Mouse (Mus musculus): ENCODE data around the gene Ap2s1. TPM values are rescaled to one million over a fixed set of nuclear protein-coding genes. Genes with fewer than 3 reads are reported as not detected.

Gene Ap2s1
- polyA plus RNA-seq, 1 experiment = 561 TPM

DNA sequence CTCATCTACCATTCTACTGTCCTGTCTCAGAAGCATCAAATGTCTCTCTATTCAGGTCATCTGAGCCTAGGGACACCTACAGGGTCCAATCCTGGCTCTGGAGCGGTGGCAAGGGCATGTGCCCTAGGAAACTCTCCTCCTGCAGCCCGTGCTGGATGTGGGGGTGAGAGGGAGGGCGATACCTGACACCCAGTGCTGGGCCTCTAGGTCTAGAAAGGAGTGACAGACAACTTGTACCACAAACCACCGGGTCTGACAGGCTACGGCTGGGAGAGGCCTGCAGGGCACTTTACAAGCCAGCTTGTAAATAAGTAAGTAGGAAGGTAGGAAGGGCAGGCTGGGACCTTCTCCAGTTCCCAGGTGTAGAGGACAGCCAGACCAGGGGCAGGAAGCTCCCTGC is 37.7 kb downstream of the Ap2s1 start:
- no peak overlapping the region for H3K4me3 ChIP-seq (ENCODE audit: insufficient read depth, low read length)
- no peak for TF ChIP-seq POLR2A (IDR thresholded peaks at IDR 0.05; ENCODE audit: extremely low read depth, insufficient read depth, low read length)
- no peak for TF ChIP-seq CTCF (IDR thresholded peaks at IDR 0.05; ENCODE audit: extremely low read depth, insufficient read depth, low read length)
- H3K27ac ChIP-seq (ENCODE audit: insufficient read depth, low read length) = no peak overlapping the region
- no peaks in the 10 kb centered on the region for H3K4me1 ChIP-seq (ENCODE audit: control insufficient read depth, insufficient read depth, low read length)

DNA sequence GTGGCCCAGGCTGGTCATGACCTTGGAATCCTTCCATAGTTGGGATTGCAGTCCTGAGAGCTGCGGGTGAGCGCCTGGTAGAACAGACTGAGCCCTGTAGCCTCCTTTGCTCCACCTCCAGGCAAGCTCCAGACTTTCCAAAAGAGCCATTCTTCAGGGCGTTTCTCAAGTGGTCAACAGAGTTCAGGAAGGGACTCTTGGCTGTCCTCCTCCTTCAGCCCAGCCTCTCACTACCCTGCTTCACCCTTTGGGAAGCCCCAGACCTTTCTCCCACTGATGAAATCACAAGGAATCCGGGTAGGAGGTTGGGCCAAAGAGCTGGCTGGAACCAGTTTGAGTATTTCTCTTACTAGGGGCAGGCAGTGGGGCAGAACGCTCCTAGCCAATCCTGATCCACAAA is 41.9 kb downstream of the Ap2s1 start:
- H3K4me3 ChIP-seq (ENCODE audit: insufficient read depth, low read length) = no peak overlapping the region
- no peak overlapping the region for H3K27ac ChIP-seq (ENCODE audit: insufficient read depth, low read length)
- TF ChIP-seq POLR2A (IDR thresholded peaks at IDR 0.05; ENCODE audit: extremely low read depth, insufficient read depth, low read length) (no peak), CTCF (IDR thresholded peaks at IDR 0.05; ENCODE audit: extremely low read depth, insufficient read depth, low read length) (no peak)
- H3K4me1 ChIP-seq (ENCODE audit: control insufficient read depth, insufficient read depth, low read length) = peaks cover 2% of the 10 kb centered on the region; the same call in 1 of the 2 replicates

DNA sequence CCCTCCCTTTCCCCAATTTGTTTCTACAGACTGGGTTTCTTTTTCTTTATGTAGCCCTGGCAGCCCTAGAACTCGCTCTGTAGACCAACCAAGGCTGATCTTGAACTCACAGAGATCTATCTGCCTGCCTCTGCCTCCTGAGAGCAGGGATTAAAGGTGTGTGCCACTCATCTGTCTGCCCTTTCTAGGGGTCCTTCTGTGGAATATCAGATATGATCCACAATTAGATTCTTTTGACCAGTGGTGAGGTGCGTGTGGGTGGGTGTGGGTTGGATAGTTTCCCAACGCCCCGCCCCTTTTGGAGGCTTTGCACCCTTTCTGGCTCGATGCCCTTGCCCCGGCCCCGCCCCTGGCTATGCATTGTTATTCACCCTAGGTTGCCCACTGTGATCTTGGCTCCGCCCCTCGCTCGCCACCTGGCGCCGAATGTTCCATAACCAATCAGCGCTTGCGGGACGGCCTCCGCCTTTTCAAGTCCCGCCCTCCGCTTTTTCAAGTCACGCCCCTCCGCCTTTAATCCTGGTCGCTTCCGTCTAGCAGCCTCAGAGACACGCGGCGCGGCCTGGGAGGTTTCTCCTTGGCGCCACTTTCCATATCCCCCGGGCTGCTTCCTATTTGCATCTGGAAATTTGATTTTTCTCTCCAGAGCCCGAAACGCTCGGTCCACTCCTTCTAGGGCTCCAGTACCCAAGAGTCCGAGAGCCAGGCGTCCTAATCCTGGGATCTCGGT is 42.8 kb downstream of the Ap2s1 start, which contains the start of gene Slc1a5:
TSS of gene Slc1a5 (plus strand) at position 516 of the 730 bp plus-strand sequence.
- TF ChIP-seq POLR2A (IDR thresholded peaks at IDR 0.05; ENCODE audit: extremely low read depth, insufficient read depth, low read length) = peak; percentile 70
- no peak for TF ChIP-seq CTCF (IDR thresholded peaks at IDR 0.05; ENCODE audit: extremely low read depth, insufficient read depth, low read length)
- peak within 1 kb of the TSS; percentile 38 for H3K4me3 ChIP-seq (ENCODE audit: insufficient read depth, low read length)
- peaks cover 2% of the 10 kb centered on the region; the same call in 1 of the 2 replicates for H3K4me1 ChIP-seq (ENCODE audit: control insufficient read depth, insufficient read depth, low read length)
- H3K27ac ChIP-seq (ENCODE audit: insufficient read depth, low read length) = no peak within 1 kb of the TSS

DNA sequence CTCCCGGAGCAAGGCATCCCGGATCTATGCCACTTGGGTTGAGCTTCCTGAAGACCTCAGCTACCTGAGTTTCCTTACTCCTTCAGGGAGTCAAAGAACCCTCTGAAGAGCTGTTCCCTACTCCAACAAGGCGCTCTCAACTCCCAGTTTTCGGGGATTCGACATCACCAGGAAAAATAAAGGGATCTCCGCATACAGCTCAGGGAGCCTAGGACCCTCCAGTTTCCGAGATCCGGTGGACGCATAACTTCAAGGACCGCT is 43.3 kb downstream of the Ap2s1 start:
- no peak overlapping the region for H3K27ac ChIP-seq (ENCODE audit: insufficient read depth, low read length)
- TF ChIP-seq CTCF (IDR thresholded peaks at IDR 0.05; ENCODE audit: extremely low read depth, insufficient read depth, low read length) (no peak), POLR2A (IDR thresholded peaks at IDR 0.05; ENCODE audit: extremely low read depth, insufficient read depth, low read length) (no peak)
- H3K4me3 ChIP-seq (ENCODE audit: insufficient read depth, low read length) = peak overlapping the region; percentile 38
- H3K4me1 ChIP-seq (ENCODE audit: control insufficient read depth, insufficient read depth, low read length) = peaks cover 2% of the 10 kb centered on the region; the same call in 1 of the 2 replicates

DNA sequence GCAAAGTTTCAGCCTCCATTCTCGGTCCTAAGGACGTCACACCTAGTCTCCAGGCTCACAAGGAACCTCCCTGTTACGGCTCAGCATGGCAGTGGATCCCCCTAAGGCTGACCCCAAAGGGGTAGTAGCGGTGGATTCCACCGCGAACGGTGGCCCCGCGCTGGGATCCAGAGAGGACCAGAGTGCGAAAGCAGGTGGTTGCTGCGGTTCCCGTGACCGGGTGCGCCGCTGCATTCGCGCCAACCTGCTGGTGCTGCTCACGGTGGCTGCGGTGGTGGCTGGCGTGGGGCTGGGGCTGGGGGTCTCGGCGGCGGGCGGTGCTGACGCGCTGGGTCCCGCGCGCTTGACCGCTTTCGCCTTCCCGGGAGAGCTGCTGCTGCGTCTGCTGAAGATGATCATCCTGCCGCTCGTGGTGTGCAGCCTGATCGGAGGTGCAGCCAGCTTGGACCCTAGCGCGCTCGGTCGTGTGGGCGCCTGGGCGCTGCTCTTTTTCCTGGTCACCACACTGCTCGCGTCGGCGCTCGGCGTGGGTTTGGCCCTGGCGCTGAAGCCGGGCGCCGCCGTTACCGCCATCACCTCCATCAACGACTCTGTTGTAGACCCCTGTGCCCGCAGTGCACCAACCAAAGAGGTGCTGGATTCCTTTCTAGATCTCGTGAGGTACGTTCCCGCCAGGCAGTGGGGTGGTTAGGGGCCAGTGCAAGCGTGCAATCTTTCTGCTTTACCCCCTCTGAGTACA is 43.8 kb downstream of the Ap2s1 start:
- no peak overlapping the region for H3K27ac ChIP-seq (ENCODE audit: insufficient read depth, low read length)
- peaks cover 2% of the 10 kb centered on the region; the same call in 1 of the 2 replicates for H3K4me1 ChIP-seq (ENCODE audit: control insufficient read depth, insufficient read depth, low read length)
- no peak for TF ChIP-seq POLR2A (IDR thresholded peaks at IDR 0.05; ENCODE audit: extremely low read depth, insufficient read depth, low read length)
- peak overlapping the region; percentile 38 for H3K4me3 ChIP-seq (ENCODE audit: insufficient read depth, low read length)

DNA sequence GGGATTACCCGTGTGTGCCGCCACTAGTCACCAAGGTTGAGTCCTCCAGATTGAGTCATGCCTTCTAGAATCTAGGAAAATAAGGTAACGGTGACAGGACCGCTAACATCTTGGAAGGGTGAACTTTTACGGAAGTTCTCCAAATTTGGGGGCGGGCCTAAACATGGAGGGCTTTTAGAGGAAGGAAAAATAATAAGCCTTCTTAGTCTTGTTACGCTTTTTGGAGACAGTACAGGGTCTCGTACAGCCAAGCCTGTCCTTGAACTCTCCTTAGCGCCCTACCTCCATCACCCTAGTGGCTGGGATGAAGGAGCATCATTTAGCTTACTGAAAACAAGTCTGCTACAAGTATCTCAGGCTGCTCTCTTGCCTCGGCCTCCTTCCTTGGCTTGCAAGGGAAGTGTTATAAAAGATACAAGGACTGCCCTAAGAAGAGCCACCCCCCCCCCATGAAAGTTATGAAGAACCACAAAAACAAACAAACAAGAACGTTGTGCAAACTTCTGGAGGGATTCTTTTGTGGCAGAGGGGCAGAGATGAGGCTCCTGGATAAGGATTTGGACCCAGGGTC is 44.4 kb downstream of the Ap2s1 start:
- TF ChIP-seq CTCF (IDR thresholded peaks at IDR 0.05; ENCODE audit: extremely low read depth, insufficient read depth, low read length) (no peak), POLR2A (IDR thresholded peaks at IDR 0.05; ENCODE audit: extremely low read depth, insufficient read depth, low read length) (no peak)
- peaks cover 2% of the 10 kb centered on the region; the same call in 1 of the 2 replicates for H3K4me1 ChIP-seq (ENCODE audit: control insufficient read depth, insufficient read depth, low read length)
- no peak overlapping the region for H3K27ac ChIP-seq (ENCODE audit: insufficient read depth, low read length)
- peak overlapping the region; percentile 38; the same call in 1 of the 2 replicates for H3K4me3 ChIP-seq (ENCODE audit: insufficient read depth, low read length)

DNA sequence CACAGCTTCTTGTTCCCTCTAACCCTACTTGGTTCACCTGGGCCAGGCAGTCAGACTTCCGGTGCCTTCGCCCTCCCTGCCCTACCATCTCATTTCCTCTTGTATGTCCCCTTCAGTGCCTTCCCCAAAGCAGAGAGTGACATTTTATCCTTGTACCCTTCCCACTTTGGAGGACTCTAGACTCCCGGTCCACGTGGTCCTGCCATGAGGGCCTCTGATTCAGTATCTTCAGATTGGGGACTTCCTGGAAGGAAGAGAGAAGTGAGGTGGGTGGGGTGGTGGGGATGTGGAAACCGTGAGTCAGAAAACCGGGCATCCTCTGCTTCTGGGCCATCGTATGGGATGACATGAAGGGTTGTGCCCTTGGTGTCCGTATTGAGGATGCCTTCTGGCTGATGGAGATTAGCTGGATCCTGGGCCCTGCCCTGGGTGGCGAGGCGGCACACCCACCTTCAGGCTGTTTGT is 45.0 kb downstream of the Ap2s1 start:
- TF ChIP-seq POLR2A (IDR thresholded peaks at IDR 0.05; ENCODE audit: extremely low read depth, insufficient read depth, low read length) (no peak), CTCF (IDR thresholded peaks at IDR 0.05; ENCODE audit: extremely low read depth, insufficient read depth, low read length) (no peak)
- no peak overlapping the region for H3K27ac ChIP-seq (ENCODE audit: insufficient read depth, low read length)
- H3K4me1 ChIP-seq (ENCODE audit: control insufficient read depth, insufficient read depth, low read length) = peaks cover 2% of the 10 kb centered on the region; the same call in 1 of the 2 replicates
- no peak overlapping the region for H3K4me3 ChIP-seq (ENCODE audit: insufficient read depth, low read length)

DNA sequence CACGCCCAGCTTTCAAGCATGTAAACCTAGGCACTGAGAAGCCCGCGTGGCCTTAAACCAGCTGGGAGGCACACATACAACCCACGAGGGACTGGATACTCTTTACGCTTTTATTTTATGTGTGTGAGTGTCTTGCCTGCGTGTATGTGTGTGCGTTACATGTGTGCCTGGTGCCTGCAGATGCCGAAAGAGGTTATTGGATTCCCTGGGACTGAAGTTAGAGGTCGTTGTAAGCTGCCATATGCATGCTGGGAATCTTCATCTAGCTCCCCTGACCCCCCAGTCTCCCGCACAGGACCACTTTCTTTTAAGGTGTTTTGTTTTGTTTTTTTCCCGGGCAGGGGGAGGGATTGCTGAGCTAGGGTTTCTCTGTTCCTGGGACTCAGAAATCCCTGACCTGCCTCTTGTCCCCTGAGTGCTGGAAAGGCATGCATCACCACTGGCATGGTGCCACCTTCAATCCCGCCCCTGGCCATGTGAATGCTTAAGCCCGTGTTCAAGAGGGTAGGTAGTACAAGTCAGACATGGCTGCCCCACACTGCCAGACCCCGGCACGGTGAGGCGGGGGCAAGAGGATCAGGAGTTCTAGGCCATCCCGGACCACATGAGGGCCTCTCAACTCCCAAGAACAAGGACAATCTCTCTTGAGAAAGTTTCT is 45.7 kb downstream of the Ap2s1 start:
- Histone ChIP-seq H3K4me1 (ENCODE audit: control insufficient read depth, insufficient read depth, low read length) (peaks cover 2% of the 10 kb centered on the region; the same call in 1 of the 2 replicates), H3K27ac (ENCODE audit: insufficient read depth, low read length) (no peak overlapping the region), H3K4me3 (ENCODE audit: insufficient read depth, low read length) (no peak overlapping the region)
- TF ChIP-seq POLR2A (IDR thresholded peaks at IDR 0.05; ENCODE audit: extremely low read depth, insufficient read depth, low read length) (no peak), CTCF (IDR thresholded peaks at IDR 0.05; ENCODE audit: extremely low read depth, insufficient read depth, low read length) (no peak)

DNA sequence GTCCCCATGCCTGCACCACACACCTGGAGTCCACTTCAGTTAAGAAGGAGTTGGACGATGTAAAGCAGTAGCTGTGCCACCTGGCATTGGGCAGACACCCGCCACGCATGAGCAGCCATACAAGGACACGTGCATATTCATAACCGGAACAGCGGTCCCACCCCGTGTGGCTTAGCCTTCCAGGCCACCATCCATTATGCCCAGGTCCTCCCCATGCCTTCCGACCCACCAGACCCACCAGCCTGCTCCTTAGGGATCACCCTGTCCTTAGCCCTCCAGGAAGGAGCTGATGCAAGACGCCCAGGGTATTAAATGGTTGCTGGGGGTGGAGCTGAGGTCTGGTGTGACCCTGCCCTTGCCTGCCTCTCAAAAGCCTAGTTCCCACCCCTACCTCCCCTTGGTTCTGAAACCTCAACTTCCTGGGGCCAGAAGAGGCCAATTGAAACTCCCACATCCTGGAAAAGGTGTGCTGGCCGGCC is 46.3 kb downstream of the Ap2s1 start:
- H3K4me1 ChIP-seq (ENCODE audit: control insufficient read depth, insufficient read depth, low read length) = peaks cover 2% of the 10 kb centered on the region; the same call in 1 of the 2 replicates
- H3K4me3 ChIP-seq (ENCODE audit: insufficient read depth, low read length) = no peak overlapping the region
- no peak overlapping the region for H3K27ac ChIP-seq (ENCODE audit: insufficient read depth, low read length)
- TF ChIP-seq CTCF (IDR thresholded peaks at IDR 0.05; ENCODE audit: extremely low read depth, insufficient read depth, low read length) (no peak), POLR2A (IDR thresholded peaks at IDR 0.05; ENCODE audit: extremely low read depth, insufficient read depth, low read length) (no peak)

Measured in cortical plate, adult 2 months (tissue).